Mouse (Mus musculus) telencephalon, adult 2 months (tissue): ENCODE results near the gene Ifngr1.

Experiments used
- DNase-seq: peaks from one replicate; pipeline ENCODE4 v3.0.0-alpha.2; 2011; ENCODE audit warnings: low read depth, low spot score

The Ifngr1 gene

DNA sequence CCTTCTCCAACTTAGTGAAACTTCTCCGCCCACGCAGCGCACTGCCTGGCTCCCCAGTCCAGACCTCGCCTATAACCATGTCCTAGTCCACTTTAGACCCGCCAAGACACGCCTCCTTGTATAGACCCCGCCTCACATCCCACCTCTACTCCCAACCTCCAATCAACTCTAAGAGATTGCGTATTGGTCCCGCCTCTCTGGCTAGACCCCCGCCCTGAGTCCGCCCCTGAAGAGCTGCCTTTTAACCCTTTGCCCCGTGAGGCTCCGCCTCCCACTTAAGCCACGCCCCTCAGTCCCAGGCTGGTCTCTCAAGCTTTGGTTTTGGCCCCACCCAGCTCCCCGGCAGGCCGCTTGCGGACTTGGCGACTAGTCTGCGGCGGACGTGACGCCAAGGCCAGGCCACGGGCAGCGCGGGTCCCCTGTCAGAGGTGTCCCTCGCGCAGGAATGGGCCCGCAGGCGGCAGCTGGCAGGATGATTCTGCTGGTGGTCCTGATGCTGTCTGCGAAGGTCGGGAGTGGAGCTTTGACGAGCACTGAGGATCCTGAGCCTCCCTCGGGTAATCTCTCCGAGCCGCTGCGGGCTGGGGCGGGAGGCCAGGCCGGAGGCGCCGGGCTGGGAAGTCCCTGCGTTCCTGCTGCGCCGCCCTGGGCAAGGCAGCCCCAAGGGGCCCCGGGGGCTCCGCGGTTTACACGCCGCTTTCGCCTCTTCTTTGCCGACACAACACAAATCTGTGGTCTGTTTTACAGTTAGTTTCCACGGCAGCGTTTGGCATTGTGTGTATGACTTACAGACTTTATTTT, at the start of gene Ifngr1:
Ifngr1 (plus strand) TSS at position 309 of the 801 bp plus-strand sequence.
- DNase-seq: peak; percentile 94

DNA sequence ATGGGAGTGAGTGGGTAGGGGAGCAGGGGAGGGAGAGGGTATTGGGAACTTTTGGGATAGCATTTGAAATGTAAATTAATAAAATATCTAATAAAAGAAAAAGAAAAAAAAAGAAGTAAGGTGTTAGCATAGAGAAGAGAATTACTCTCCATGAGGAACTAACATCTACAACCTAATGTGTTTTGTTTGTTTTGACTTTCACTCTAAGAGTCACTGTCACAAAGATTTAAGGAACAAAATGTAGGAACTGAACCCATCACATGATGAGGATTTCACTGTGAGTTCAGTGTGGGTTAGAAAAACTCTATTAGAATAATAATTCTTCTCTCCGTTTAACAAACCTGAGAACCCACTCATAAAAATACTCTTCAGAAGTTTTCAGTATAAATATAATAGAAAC, 44.9 kb upstream of the Ifngr1 start:
- DNase-seq: no peak

DNA sequence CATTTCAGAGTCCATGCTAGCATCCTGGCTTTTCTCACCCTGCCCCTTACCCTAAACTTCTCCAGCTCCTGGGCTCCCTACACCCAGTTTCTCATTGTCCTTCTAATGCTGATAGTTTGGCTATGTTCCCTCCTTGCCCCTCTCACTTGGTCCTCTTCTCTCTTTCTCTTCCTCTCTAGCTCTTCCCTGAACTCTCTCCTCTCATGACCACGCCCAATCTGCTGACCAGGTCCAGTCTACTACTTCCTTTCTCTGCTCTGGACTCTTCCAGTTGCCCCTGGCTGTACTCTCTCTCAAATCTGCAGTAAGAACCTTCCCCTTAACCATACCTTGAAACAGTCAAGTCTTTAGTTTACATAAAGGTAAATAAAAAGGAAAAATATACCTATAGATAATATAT, 43.7 kb upstream of the Ifngr1 start:
- no peak for DNase-seq

DNA sequence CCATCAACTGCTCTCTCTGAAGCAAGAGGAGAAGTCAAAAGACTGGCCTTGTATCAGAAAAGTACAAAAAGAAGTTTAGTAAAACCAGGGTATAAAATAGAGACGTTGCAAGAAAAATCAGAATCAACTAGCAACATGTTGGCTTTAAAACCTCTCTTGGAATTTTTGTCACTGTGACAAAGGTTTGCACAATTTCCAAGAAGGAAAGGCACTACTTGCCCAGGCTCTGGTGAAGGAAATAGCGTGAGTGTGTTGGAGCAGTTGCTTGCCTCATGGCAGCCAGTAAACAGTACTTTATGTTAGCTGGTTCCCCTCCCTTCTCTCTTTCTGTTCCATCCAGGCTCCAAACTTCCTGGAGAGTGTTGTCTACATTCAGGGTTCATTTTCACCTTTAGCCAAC, 43.3 kb upstream of the Ifngr1 start:
- no peak for DNase-seq

DNA sequence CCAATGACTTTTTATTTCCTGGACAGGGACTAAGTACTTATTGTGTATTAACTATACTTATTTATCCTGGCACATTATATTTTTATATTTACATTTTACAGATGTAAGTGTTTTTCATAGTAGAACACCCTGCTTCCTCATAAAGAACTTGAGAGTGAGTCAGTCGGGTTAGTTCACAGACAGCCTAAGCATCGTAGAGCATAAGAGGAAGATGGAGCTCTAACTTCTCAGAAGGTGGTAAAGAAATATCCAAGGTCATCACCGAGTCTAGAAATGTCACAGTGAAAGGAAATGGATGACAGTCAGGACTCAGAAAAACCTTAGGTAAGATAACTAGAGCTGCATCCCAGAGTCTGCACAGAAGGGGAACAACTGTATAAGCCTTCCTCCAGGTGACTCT, 40.2 kb upstream of the Ifngr1 start:
- no peak for DNase-seq

DNA sequence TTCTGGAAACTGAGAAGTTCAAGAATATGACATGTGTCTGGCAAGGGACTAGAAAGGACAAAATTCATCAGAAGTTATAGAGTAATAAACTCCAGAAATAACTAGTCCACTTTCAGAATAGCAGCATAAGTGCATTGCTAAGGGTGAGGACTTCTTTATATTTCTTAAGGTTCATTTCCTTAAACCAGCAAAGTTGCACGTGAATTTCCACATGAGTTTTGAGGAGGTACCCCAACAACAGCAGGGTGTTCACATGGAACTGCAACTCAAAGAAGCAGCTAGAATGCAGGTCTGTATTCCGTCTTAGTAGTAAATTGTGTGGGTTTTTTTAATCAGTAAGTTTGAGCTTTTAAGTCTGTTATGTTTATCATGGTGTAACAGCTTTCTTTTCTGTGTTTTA, 37.9 kb upstream of the Ifngr1 start:
- DNase-seq: no peak

DNA sequence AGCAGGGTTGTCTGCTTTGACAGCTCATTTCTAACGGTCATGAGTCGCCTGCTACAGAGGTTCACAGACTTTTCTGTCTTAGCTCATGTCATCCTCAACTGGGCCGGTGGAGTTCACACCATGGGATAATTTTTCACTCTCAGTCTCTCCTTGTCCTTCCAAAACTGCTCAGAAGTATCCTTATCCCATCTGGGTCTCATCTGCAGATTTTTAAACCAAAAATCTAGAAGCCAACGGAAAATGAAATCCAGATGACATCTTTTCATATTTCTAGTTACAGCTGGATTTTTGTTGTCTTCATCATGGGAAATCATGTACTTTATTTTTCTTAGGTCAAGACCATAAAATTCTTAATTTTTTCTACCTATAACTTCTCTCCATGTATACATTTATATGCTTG, 34.1 kb upstream of the Ifngr1 start:
- DNase-seq: no peak

DNA sequence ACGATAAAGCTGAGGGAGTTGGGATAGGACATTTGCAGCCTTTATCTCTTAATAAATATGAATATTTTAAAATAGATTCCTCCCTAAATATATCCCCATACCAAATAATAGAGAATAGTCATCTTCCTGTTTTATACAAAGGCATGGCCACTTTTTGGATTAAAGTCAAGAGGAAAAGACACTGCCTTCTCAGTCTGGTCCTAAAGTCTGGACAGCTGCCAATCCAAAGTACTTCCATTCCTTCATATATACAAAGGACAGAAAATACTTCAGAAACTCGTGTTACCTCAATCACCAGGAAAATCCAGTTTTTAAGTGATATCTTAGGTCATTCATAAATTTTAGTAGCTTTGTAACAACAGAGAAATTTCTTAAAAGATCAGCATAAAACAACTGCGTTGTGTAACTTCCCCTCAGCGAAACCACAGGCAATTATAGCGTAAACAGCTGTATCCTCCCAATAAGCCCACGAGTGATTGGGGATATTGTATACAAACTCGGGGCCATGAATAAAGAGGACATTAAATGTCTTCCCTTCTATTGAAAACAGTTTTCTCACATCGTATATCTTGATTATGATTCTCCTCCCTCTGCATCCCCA, 32.1 kb upstream of the Ifngr1 start:
- DNase-seq: no peak

DNA sequence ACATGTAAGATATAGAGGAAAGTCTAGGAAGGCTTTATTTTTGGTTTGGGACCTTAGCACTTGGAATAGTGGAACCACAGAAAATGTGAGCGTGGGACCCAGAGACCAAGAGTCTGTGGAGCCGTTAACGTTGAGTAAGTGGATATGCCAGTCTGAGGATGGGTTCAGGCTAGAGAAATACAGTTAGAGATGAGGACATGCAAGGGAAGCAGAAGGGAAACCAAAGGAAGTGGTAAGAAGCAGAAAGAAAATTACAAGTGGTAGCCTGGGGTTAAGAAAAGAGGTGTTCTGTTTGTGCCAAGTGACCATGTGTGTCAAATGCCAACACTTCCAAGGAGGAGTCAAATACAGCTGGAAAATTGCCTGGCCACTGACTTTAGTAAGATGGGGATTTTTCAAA, 29.2 kb upstream of the Ifngr1 start:
- DNase-seq: no peak

DNA sequence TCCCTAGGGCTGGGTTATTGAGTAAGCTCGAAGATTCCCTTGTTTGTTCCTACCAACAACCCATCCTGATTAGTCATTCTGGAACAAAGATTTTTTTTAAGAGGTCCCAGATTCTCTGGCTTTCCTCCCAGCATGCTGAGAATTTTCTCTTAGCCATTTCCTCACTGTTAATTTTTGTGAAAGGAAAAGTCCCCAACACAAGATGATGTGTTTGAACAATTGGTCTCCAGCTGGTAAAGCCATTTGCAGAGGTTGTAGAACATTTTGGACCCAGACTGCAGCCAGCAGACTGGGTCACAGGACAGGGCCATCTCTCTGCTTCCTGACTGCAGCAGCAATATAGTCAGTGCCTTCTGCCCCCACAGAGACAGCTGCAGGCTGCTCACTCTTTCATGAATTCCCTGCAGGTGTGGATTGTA, 28.3 kb upstream of the Ifngr1 start:
- DNase-seq: no peak

DNA sequence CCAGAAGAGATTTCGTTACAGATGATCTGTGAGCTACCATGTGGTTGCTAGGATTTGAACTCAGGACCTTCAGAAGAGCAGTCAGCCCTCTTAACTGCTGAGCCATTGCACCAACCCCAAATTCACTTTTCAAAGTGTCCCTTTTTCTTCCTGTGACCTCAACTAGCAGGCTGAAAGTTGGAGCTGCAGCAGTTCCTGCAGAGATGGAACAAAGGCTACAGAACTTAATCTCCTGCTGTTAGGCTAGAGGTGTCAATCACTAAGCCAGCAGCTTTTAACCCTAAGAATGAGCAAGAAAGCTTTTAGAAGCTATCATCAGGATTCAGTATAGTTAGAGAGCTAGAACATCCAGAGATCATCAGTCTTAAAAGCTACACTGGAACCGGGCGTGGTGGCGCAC, 24.3 kb upstream of the Ifngr1 start:
- no peak for DNase-seq

DNA sequence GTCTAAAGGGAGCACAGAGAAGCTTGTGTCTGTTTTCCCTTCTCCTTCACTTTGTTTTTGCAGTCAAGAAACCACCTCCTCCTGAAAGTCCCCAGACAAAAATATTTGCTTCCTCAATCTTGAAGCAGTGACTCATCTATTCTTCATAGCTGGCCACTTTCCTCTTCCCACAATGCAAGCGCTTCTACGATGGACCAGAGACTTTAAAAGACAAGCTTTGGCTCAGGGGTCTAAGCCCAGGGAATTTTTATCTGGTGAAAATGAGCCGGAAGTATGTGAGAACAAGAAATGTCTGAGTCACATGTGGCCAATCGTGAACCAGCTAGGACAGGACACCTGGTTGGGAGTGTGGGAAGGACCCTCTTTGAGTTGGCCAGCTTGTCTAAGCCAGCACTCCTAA, 21.5 kb upstream of the Ifngr1 start:
- DNase-seq: no peak

DNA sequence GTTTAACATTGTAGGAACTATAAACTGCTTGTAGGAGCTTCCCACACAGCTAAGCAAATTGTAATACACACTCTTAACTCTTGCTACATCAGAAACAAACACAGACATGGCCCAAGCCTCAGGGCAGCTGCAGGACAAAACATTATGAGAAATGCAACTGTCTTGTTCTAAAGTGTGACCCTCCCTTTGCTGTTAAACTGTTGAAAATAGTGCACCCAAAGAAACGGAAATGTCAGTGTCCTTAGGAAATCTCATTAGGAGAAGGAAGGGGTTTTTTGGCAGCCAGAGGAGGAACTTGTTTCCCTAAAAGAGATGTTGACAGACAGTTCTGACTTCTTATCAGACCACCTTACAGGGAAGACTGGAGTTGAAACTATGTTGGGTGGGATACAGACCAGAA, 21.0 kb upstream of the Ifngr1 start:
- no peak for DNase-seq

DNA sequence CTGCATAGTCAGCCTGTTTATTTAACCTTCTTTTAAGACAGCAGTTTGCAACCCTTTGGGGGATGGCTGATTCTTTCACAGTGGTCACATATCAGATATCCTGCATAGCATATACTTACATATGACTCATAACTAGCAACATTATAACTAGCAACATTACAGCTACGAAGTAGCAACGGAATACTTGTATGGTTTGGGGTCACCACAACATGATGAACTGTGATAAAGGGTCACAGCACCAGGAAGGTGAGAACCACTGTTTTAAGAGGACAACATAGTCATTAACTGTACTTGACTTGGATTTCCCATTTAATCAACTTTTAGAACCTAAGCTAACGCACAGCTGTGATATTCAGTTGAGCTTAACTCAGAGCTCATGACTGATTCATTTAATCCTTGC, 14.2 kb upstream of the Ifngr1 start:
- DNase-seq: no peak

DNA sequence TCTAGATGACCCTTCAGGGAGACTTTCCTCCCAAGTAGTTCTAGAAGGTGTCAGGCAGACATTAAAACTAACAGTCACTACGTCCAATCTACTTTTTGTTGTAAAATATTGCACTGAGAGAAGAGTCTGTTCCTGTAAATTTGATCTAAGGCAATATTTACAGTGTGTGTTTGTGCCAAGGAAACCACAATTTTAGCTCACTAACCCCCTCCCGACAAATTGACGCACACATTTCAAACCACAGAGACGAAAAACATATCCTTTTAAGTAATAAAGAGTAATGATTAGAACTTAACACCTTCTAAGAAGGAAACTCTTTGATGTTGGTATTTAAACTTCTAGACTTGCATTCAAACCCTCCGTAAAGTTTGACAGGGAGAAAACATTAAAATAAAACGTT, 13.7 kb upstream of the Ifngr1 start:
- DNase-seq: no peak

DNA sequence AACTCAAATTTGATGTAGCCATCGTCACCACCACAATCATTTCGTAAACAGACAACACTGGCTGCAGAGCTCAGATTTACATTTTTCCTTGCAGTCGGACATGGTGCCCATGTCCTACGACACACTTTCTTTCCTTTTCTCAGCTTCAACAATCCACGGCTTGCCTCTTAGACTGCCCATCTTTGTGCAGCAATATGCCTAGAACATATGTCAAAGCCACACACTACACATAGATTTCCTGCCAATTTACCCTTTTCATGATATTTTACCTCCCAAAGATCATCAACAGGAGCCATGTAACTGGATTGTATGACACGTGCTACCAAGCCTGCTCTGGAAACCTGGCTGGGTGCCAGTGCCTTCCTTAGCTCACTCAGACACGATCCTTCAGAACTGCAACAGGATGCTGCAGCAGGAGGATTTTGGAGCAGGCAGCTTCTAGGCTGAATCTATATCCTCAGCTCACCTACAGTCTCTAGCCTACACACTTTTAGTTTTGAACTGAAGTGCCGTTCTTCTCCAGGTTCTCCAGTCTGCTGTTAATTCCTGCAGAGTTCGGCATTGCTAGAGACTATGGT, 13.3 kb upstream of the Ifngr1 start:
- peak; percentile 49 for DNase-seq

DNA sequence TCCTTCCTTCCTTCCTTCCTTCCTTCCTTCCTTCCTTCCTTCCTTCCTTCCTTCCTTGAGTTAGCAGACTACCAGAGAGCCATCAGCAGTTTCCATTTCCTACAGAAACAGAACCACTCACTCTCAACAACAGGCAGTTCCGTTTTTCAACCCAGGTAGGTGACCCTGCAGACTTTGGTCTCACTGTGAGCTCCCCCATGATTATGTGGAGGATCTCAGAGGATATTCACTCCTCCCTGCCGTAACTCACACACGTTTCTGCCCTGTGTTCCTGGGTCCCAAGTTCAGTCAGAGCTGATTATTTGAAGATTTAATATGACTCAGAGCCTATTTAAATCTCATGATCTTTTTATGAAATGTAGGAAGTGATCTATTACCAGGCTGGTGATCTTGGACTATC, 11.1 kb upstream of the Ifngr1 start:
- DNase-seq: no peak

DNA sequence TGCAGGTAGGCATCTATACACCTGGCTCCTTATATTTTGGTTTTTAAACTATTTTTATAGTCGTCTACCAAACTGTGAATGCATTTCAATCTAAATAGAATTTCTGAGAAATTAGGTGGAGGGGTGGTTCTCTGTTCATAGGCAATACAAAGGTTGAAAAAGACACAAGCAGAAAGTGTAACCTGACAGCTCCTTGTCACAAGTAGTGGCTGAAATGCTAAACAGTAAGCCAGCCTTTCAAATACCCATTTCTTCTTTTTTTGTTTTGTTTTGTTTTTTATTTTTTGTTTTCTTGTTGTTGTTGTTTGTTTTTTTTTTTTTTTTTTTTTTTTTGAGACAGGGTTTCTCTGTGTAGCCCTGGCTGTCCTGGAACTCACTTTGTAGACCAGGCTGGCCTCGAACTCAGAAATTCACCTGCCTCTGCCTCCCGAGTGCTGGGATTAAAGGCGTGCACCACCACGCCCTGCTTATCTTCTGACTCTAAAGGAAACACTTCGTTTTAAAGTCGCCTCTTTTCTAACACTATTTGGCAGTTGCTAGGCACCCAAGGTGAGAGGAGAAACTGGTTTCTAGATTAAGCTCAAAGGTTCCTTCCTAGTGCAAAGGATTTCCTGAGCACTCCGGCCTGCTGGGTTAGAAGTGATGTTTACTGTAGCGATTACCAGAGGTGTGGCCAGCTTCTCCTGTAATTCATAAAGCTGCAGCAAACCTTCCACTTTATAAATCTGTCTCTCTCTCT, 9.7 kb upstream of the Ifngr1 start:
- DNase-seq: no peak

DNA sequence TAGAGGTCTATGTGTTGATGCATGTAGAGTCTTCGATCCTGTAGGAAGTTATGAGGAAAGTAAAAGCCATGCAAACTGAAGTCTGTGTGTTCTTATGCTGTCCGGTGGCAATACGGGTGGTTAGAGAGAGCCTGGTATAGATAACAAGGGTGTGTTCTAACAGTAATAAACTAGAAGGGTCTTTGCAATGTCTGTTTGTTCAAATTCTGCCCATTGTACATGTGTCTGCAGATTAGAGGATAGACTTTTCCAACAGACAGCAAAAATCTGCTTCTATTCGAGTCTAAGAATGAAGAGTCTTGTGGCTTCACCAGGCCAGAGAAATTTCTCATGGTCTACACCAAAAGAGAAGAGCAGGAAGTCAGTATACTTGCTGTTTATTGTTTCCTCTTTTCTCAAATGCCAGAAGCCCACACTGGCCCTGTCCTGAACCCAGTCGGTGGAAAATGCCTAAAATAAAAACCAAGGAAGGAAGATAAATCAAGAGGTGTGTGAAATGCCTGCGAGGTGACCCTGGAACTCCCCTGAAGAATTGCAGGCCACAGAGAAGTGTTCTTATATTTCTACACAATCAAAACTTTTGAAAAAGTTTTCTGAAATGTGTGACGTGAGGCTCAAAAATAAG, 8.8 kb upstream of the Ifngr1 start:
- no peak for DNase-seq

DNA sequence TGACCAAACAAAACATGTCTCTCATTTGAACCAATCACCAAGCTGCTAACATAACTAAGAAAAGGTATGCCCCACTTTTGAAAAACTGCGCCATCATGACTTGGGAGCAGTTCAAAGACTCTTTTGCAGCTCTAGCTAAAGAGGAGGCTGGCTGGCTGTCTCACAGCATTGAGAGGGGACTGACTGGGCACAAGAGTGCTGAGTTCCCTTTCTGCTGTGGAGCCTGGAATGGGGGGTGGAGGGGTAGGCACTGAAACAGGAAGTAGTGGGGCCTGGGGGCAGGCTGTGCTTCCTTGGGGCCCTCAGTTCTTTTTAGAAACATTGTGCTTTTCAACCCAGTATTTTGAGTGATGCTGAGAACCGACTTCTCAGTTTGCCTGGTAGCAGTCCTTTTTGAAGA, 7.7 kb upstream of the Ifngr1 start:
- DNase-seq: peak; percentile 46

DNA sequence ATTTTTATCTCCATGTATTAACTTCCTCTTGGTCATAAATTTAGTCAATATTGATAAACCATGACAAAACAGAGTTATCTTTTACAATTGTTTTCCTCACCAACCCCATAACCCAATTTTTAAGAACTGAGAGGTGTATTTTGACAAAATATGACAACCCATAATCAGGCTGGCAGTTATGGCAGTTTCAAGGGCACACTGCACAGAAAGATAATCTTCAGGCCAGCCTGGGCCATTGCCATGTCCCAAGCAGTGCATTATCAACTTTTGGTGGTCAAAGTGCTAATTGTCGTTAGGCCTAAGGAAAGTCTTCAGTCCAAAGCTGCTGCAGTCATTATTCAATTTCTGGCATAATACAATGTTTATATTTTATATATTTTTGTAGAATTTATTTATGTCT, 6.9 kb upstream of the Ifngr1 start:
- no peak for DNase-seq

DNA sequence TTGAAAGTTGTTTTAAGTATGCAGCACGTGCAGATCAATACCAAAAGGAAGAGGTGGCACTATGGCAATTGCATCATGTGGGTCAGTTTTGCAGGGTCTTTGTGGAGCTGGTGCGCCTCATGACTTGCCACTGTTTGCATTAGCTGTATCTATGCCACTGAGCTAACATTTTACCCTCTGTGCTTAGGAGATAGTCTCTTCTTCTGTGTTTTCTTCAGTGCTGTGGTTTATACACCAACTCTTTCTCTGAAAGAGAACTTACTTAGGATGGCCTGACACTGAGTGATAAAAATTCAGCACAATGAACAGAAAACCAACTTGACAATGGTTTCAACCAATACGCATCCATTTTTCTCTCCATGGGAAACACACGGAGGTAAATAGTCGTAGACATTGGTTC, 5.9 kb upstream of the Ifngr1 start:
- no peak for DNase-seq
